Mouse (Mus musculus): ENCODE measurements around the gene Loxl1. TPM values are rescaled to one million over a fixed set of nuclear protein-coding genes. Genes with fewer than 3 reads are reported as not detected.

Loxl1 gene
- total and polyA plus RNA-seq, 2 experiments from 2014 or later = 9.1 to 13.8 TPM

DNA sequence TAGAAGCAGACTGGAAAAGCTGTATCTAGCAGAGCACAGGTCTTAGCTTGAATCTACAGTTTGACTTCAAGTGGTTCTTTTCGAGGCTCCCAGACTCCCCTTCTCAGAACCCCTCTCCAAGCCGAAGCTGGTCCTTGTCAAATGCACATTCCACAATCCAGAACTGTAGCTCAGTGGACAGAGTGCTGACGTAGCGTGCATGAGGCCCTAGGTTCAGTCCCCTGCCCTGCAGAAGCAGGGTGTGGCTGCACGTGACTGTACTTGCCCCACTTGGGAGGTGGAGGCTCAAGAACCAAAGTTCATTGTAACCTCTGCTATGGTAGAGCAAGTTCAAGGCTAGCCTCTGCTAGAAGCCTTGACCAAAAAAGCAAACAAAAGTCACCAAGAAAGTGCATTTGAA is 33.2 kb downstream of the Loxl1 start:
- 69% methylated on average over 5 of the region's 5 CpGs for WGBS
- DNase-seq (ENCODE audit: low spot score) = no peak
- H3K4me1 ChIP-seq (ENCODE audit: insufficient read depth, low read length) = peaks cover 3% of the 10 kb centered on the region; the same call in 1 of the 2 replicates
- ATAC-seq = no peak
- H3K27me3 ChIP-seq (ENCODE audit: insufficient read depth, low read length) = no peaks in the 10 kb centered on the region
- no peak overlapping the region for H3K27ac ChIP-seq
- H3K4me3 ChIP-seq (ENCODE audit: low read length) = no peak overlapping the region
- H3K9me3 ChIP-seq (ENCODE audit: low read length) = no peaks in the 10 kb centered on the region
- H3K36me3 ChIP-seq (ENCODE audit: insufficient read depth, low read length) = no peaks in the 10 kb centered on the region
- H3K4me2 ChIP-seq (ENCODE audit: low read depth, low read length) = no peak overlapping the region
- no peak for TF ChIP-seq CTCF (IDR thresholded peaks at IDR 0.05; ENCODE audit: low read depth)
- H3K9ac ChIP-seq (replicated peaks; ENCODE audit: low read length) = no peak overlapping the region

GRCm38 (mm10) chr9:58278821-58279723 is 33.9 kb downstream of the Loxl1 start:
- TF ChIP-seq CTCF (IDR thresholded peaks at IDR 0.05; ENCODE audit: low read depth) = no peak
- ATAC-seq (no peak), DNase-seq (ENCODE audit: low spot score) (no peak)
- 58% methylated on average over 4 of the region's 4 CpGs for WGBS
- no peak overlapping the region for H3K4me3 ChIP-seq (ENCODE audit: low read length)
- H3K4me1 ChIP-seq (ENCODE audit: insufficient read depth, low read length) = peaks cover 3% of the 10 kb centered on the region; the same call in 1 of the 2 replicates
- no peak overlapping the region for H3K9ac ChIP-seq (replicated peaks; ENCODE audit: low read length)
- no peak overlapping the region for H3K4me2 ChIP-seq (ENCODE audit: low read depth, low read length)
- no peaks in the 10 kb centered on the region for H3K27me3 ChIP-seq (ENCODE audit: insufficient read depth, low read length)
- H3K27ac ChIP-seq = no peak overlapping the region
- no peaks in the 10 kb centered on the region for H3K36me3 ChIP-seq (ENCODE audit: insufficient read depth, low read length)
- H3K9me3 ChIP-seq (ENCODE audit: low read length) = no peaks in the 10 kb centered on the region

GRCm38 (mm10) chr9:58278313-58278712 is 34.7 kb downstream of the Loxl1 start:
- WGBS = 94% methylated on average over 4 of the region's 4 CpGs
- DNase-seq (ENCODE audit: low spot score) (no peak), ATAC-seq (no peak)
- Histone ChIP-seq H3K4me2 (ENCODE audit: low read depth, low read length) (no peak overlapping the region), H3K4me1 (ENCODE audit: insufficient read depth, low read length) (peaks cover 3% of the 10 kb centered on the region; the same call in 1 of the 2 replicates), H3K4me3 (ENCODE audit: low read length) (no peak overlapping the region), H3K36me3 (ENCODE audit: insufficient read depth, low read length) (no peaks in the 10 kb centered on the region), H3K27ac (no peak overlapping the region), H3K9me3 (ENCODE audit: low read length) (no peaks in the 10 kb centered on the region), H3K27me3 (ENCODE audit: insufficient read depth, low read length) (no peaks in the 10 kb centered on the region), H3K9ac (replicated peaks; ENCODE audit: low read length) (no peak overlapping the region)
- TF ChIP-seq CTCF (IDR thresholded peaks at IDR 0.05; ENCODE audit: low read depth) = no peak

DNA sequence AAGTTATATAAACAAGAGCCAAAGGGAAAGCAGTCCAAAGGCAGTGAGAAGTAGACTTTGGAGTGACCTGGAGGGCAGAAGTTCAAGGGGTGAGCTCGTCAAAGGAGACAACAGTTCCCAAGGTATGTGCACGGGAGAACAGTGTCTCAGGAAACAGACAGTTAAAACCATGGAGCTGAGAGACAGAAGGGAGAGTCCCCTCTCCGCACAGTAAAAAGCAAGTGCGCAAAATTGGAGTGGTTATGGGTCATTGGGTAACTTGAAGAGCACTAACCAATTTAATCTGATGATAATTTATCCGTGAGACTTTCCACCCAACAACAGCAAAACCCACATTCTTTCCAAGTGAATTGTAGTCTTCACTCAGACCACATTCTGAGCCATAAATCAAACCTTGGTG is 36.6 kb downstream of the Loxl1 start:
- Histone ChIP-seq H3K27ac (no peak overlapping the region), H3K9me3 (ENCODE audit: low read length) (no peaks in the 10 kb centered on the region), H3K27me3 (ENCODE audit: insufficient read depth, low read length) (no peaks in the 10 kb centered on the region), H3K4me1 (ENCODE audit: insufficient read depth, low read length) (peaks cover 3% of the 10 kb centered on the region; the same call in 1 of the 2 replicates), H3K36me3 (ENCODE audit: insufficient read depth, low read length) (no peaks in the 10 kb centered on the region), H3K9ac (replicated peaks; ENCODE audit: low read length) (no peak overlapping the region), H3K4me3 (ENCODE audit: low read length) (no peak overlapping the region), H3K4me2 (ENCODE audit: low read depth, low read length) (no peak overlapping the region)
- ATAC-seq (no peak), DNase-seq (ENCODE audit: low spot score) (no peak)
- no peak for TF ChIP-seq CTCF (IDR thresholded peaks at IDR 0.05; ENCODE audit: low read depth)
- WGBS = 43% methylated on average over 5 of the region's 5 CpGs

GRCm38 (mm10) chr9:58275797-58276196 is 37.2 kb downstream of the Loxl1 start:
- Histone ChIP-seq H3K4me3 (ENCODE audit: low read length) (no peak overlapping the region), H3K36me3 (ENCODE audit: insufficient read depth, low read length) (no peaks in the 10 kb centered on the region), H3K27me3 (ENCODE audit: insufficient read depth, low read length) (no peaks in the 10 kb centered on the region), H3K27ac (peak overlapping the region; percentile 8; the same call in 1 of the 2 replicates), H3K9ac (replicated peaks; ENCODE audit: low read length) (no peak overlapping the region), H3K9me3 (ENCODE audit: low read length) (no peaks in the 10 kb centered on the region), H3K4me1 (ENCODE audit: insufficient read depth, low read length) (peaks cover 3% of the 10 kb centered on the region; the same call in 1 of the 2 replicates), H3K4me2 (ENCODE audit: low read depth, low read length) (no peak overlapping the region)
- ATAC-seq (no peak), DNase-seq (ENCODE audit: low spot score) (no peak)
- 89% methylated on average over 3 of the region's 3 CpGs for WGBS
- 0 out of 2 replicates have a peak, but pooled peaks have one; percentile 5 for TF ChIP-seq CTCF (IDR thresholded peaks at IDR 0.05; ENCODE audit: low read depth)

DNA sequence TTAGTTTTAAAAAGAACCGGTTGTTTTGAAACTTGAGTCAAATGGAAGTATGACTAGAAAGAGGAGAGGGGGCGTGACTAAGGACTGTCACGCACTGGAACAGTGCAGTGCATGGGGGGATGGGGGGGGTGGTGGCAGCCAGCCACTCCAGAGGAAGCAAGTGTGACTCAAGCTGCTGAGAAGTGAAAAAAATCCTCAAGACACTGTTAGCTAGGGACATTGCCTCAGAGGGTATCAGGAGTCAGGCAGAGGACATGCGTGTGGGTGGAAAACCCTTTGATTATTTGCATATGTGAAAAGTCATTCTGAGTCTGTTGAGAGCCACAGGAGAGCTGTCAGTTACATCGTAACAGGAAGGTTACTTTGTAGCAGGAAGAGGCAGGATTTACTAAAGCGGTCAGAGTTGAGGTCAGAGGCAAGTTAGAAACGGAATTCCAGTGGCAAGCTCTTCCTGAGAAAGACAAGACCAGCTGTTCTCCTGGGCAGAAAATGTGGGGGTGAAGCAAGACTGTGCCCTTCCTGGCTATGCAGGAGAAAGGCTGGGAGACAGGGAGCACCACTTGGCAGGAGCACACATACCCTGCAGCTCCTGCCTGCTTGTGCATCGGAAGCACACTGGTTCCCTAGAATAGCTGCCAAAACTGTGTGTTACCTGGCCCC is 37.7 kb downstream of the Loxl1 start:
- TF ChIP-seq CTCF (IDR thresholded peaks at IDR 0.05; ENCODE audit: low read depth) = no peak
- ATAC-seq = no peak
- Histone ChIP-seq H3K4me2 (ENCODE audit: low read depth, low read length) (no peak overlapping the region), H3K27ac (peak overlapping the region; percentile 8; the same call in 1 of the 2 replicates), H3K9me3 (ENCODE audit: low read length) (no peaks in the 10 kb centered on the region), H3K27me3 (ENCODE audit: insufficient read depth, low read length) (no peaks in the 10 kb centered on the region), H3K9ac (replicated peaks; ENCODE audit: low read length) (no peak overlapping the region), H3K4me3 (ENCODE audit: low read length) (no peak overlapping the region), H3K36me3 (ENCODE audit: insufficient read depth, low read length) (no peaks in the 10 kb centered on the region), H3K4me1 (ENCODE audit: insufficient read depth, low read length) (peaks cover 3% of the 10 kb centered on the region; the same call in 1 of the 2 replicates)
- DNase-seq (ENCODE audit: low spot score) = peak; percentile 45
- WGBS = 24% methylated on average over 8 of the region's 8 CpGs
